Mouse (Mus musculus) MN1 (cell line): ENCODE measurements around the gene Icosl.
"Not testable (repeated sequence)": the region's sequence is repeated elsewhere in the genome, so short reads cannot be mapped to it uniquely, and the experiment has no call there.

Experiments
- DNase-seq: peaks from one replicate; pipeline ENCODE4 v3.0.0-alpha.2; 2016; ENCODE audit warnings: low spot score

The Icosl gene

DNA sequence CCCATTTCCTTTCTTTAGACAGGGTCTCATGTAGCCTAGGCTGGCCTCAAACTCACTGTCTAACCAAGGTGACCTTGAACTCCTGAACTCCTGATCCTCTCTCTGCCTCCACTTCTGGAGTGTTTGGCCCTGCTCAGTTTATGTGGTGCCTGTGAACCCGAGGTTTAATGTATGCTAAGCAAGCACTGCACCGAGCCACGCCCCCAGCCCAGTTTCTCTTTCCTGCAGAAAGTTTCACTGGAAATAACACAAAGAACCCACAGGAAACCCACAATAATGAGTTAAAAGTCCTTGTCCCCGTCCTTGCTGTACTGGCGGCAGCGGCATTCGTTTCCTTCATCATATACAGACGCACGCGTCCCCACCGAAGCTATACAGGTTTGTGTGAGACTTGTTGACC is 5.9 kb downstream of the Icosl start:
- DNase-seq, result no peak

DNA sequence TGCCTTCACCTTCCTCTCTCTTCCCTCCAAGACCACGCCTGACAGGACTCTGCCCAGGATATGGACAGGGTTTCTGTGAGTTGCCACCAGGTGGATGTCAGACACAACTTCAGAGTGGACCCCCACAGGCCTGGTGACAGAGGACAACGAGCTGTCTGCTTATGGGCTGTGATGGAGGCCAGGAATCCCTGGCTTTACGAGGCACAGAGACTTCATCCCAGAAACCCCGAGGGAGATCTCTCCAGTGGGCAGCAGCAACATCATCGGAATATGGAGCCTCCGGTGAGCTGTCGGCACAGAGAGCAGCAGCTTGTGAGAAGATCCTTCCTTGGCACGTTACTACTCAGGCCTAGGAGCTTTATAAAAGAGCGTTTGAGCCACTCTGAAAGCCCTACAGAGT is 8.8 kb downstream of the Icosl start:
- no peak for DNase-seq

DNA sequence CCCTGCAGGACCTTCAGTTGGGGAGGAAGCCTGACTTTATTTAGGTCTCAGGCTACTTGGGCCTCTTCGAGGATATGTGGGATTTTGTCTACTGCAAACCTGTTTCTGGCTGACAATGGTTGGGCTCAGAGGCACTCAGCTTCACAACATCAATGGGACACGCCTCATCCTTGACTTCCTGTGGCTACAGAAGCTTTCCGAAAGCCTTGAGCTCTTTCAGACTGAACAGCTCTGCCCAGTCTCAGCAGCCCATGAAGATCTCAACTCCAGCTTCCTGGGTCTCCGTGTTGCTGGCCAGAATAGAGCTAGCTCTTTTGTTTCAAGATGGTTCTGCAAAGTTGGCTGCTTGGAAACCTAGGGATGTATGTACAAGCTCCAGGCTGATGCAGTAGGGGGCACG is 9.2 kb downstream of the Icosl start:
- DNase-seq, result no peak

DNA sequence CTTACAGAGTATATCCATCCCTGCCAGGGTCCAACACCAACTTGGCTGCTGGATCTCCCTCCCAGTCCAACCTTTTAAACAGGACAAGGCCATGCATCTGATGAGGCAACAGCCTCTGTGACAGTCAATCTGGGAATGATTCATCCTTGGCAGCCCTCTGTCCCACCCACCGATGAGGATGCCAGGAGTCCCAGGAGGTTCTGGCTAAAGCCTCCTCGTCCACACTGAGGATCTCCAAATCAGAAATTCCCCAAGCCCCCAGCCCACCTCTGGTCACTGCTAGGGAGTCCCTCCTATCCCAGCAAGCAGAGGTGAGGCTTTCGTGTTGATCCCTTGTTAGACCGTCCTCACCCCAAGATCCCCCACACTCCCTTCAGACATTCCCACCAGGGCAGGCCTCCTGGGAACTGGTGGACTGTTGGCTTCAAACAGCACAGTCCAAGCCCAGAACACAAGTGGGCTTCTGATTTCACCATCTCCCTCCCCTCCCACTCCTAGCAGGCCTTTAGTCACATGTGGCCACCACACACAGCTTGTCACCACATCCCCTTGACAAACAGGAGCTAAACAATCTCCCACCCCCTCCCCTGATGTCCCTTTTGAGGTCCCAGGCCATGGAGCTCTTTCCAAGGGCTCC is 11.0 kb downstream of the Icosl start:
- peak; percentile 47 for DNase-seq

DNA sequence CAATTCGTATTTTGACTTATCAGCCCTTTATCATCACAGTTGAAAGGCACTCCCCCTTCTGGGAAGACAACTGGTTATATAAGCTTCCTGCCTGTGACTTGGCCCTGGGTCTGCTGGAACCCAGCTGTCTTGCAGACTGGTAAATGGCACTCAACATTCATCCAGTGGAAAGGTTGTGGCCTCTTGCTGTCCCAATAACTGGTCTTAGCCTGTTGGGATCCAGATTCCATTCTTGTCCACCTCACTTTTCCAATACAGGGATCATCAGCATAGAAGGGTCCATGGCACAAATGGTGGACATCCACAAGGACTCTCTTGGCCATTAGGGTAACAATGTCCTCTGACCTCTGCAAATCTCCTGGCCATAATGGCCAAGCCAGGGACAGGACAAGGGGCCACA is 15.0 kb downstream of the Icosl start:
- DNase-seq, result no peak

DNA sequence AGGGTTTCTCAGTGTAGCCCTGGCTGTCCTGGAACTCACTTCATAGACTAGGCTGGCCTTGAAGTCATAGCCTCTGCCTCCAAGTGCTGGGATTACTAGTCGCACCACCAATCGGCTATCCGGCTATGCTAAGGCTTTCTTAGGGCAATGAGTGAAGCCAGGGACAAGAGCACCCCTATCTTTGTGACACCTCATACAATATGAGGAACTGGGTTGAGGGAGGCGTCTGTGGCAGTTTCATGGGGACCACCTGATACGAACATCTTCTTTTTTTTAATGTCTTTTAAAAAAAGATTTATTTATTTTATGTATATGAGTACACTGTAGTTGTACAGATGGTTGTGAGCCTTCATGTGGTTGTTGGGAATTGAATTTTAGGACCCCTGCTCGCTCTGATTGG is 16.6 kb downstream of the Icosl start:
- no peak for DNase-seq

DNA sequence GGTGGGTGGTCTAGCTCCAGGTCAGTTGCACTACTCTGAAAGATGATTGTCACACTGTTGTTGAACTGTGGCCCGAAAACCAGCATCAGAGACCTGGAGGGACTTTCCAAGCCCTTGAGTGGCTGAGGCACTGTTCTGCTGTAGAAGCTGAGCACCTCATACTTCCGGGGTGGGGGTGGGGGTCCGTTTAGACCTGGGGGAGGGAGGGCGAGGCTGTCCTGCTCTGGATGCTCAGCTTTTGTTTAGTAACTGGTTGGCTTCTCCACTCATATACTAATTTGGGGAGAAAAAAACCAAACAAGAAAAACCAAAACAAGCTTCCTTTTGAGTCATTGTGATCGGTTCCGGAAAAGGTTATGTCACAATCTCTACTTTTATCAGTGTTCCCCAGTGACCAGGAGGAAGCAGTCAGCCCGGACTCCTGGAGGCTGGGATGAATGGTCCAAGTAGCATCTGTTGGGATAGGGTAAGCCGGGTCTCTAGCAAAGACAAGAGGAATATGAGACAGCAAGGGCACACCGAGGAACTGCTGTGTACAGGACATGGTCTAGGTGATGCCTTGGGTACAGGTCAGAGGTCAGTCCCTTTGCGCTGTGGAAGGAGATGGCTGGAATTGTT is 17.5 kb downstream of the Icosl start:
- DNase-seq, result no peak

DNA sequence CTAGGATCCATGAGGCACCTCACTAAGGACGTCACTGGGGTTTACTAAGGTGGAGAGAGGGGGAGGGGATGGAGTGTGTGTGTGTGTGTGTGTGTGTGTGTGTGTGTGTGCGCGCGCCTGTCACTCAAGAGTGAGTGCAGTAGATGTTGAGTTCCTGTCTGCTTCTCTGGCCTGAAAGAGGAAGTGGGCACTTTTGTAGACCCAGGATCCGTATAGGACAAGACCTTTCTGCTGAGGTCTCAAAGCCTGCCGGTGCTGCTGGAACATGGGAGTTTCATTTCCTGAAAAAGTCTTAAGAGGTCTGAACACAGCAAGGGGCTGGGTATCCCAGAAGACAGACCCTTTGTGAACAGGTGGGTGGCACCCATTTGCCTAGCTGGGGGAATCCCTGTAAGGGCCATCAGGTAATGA is 18.0 kb downstream of the Icosl start:
- DNase-seq, result no peak

DNA sequence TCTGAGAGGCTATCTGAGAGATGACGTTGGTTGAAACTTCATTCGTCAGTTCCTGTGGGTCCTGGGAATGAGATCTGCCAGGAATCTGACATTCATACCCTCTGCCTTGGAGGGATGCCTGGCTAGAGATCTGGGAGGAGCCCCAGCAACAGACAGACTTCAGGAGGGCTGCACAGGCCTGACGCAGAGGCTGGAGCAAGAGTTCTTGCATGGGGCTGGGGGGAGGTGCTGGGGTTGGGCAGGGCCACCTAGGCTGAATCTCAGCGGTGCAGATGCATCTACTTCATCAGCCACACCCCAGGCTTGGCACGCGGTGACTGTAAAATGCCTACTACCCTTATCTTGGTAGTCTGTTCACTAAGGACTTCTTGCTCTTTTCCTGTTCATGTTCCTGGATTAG is 21.1 kb downstream of the Icosl start:
- peak; percentile 69 for DNase-seq

DNA sequence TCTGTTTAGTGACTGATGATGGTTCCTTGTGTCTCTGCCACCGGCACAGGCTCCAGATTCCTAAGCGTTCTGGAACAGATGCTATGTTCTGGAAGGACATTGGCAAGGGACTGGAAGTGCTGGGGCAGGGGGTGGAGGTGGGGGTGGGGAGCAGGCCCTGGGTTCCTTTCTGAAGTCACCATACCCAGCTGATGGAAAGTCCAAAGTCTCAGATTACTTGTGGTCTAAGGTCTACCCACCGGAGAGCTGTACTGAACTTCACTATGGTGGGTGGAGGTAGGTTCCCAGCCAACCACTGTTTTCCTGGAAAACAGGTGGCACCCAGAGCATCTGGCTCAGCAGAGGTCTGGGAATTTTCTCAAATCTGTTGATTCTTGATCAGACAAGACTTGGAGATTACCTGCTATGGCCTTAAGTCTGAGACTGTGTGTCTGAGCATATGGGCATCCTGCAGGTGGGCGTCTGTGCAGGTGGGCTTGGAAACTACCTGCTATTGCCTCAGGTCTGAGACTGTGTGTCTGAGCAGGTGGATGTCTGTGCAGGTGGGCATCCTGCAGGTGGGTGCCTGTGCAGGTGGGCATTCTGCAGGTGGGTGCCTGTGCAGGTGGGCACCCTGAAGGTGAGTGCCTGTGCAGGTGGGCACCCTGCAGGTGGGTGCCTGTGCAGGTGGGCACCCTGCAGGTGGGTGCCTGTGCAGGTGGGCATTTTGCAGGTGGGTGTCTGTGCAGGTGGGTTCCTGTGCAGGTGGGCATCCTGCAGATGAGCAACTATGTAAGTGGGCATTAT is 21.8 kb downstream of the Icosl start:
- peak; percentile 29 for DNase-seq

DNA sequence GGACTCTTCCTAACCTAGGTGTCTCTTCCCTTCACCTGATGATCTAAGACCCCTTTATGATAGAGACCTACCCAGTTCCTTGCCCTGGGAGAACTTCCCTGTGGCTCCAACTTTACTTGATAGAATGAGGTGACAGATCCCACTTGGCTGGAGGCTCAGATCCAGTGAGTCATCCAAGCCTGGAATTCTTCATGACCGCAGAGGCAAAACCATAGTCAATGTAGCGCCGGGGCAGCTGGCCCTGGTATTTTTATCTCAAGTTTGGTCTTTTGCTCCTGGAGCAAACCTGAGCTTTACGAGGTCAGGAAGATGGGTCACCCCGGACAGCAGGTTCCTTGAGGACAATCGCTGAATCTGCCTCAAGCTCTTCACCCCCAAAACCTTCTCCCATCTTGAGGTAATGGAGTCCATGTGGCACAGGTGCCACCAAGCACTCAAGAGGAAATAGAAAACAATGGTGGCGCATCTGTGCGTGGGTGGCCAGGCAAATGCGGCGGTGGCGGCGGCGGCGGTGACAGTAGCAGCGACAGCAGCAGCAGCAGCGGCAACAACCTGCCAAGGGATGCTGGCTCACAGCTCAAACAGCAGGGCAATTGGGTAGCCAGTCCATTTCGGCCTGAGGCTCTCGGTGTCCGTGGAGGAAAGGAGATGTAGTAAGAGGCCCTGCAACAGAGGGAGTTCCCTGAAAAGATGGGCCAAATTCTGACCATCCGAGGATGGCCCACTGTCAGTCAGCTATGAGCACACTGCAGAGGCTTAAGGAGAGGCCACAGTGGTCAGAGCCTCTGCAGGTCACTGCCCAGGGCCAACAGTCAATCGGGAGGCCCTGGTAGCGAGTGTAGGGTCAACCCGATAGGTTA is 23.0 kb downstream of the Icosl start:
- DNase-seq, result peak; percentile 89

DNA sequence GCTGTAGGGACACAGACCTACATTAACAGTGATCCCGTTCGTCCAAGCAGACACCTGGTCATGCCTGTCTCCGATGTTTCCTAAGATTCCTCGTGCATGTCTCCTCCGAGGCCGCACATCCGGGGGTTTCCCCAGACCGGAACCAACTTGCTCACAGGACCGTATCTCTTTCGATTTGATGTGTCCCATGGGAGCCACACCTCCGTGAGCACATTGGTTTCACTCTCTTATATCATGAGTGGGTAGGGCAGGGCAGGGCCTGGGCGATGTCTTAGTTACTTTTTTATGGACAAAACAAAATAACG is 23.6 kb downstream of the Icosl start:
- DNase-seq, result peak; percentile 89

DNA sequence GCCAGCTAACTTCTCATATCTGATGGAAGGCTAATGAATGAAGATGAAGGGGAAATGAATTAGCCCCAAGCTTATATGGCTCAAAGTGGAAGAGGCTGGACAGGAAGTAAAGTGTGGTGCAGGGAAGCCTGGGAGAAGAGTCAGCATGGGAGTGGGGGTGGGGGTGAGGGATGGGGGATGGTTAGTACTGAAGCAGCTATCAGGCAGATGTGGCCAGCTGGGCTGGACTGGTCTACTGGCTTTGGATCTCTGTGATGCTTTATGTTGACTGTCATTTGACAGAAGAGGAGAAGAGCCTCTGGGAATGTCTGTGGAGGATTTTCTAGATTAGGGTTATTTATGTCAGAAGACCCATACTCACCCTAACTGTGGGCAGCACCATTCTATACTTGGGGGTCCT is 26.1 kb downstream of the Icosl start:
- DNase-seq, result no peak

DNA sequence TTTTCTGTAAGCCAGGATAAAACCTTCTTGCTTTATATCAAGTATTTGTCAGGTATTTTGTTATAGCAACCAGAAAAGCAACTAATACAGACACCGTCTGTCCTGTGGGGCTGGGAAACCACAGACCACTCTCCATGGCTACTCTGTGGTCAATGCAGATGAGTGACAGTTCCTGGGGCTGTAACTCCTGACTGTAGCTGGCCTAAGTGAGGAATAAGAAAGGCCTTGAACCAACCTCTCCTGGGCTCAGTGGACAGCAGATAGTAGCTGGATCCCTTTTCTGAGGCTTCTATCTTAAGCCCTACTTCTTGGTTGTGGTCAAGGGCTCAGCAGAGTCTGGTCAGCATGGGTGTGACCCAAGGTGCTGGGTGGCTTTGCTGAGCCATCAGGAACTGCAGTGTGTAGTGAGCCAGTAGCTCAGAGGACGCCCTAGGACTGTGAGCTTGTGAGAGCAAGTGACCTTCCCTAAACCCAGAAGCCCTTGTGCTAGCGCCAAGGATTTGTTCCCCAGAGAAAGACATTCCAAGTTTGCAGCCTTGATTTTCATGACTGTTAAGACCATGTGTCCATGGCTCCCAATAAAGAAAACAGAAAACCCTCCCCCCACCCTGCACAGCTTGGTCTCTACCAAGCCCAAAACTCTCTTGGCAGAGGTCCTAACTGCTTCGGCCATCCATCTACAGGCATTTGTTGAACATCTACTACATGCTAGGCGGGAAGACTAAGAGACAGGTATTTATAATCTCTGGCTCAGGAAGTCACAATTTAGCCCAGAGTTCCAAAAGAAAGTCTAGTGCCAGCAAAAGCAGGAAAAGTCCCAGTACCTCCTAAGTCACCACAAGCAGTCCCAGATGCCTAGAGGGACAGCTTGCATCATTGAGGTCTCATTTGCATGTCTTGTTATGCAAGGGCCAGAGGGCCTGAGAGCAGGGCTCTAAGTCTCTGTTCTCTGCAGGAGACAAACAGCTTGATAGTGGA is 27.1 kb downstream of the Icosl start:
- DNase-seq, result no peak

DNA sequence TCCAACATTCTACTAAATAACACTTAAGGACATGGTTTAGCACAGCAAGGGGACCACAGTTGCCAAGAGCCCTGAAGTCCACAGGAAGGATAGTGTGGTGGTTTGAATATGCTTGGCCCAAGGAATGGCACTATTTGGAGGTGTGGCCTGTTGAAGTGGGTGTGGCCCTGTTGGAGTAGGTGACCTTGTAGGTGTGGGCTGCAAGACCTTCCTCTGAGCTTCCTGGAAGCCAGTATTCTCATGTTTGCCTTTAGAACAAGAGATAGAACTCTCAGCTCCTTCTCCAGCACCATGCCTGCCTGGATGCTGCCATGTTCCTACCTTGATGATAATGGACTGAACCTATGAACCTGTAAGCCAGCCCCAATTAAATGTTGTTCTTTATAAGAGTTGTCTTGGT is 30.8 kb downstream of the Icosl start:
- DNase-seq, result not testable (repeated sequence)

DNA sequence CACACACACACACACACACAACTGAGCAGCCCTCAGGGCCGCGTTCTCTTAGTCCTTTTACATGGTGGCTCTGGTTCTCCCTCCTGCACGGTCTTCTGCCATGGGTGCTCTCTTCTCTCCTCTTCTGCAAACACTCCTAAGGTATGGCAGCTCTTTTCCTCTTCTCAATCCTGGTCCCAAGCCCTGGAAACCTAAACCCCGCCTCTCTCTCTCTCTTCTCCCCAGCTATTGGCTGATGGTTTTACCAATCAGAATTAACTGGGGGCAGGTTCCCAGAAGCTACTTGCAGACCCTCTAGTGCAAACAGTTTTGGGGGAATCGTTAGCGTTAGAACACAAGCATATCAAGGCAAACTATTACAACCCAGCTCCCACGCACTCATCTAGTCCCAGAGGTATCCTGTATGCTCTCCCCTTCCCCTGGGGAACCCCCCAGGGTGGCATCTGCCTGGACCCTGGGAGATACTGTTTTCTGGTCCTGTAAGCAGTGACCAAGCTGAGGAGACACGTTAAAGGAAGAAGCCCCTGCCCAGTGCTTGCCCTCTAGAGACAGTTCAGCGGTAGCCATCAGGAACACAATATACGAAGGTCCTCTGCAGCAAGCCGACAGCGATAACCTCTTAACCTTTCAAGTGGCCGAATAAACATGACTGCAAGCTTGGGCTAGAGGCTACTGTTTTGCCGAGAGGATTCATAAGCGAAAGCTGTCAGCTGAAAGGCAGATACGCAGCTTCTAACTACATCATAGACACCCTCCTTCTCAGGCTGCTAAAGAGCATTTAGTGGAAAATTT is 32.1 kb downstream of the Icosl start:
- DNase-seq, result no peak

DNA sequence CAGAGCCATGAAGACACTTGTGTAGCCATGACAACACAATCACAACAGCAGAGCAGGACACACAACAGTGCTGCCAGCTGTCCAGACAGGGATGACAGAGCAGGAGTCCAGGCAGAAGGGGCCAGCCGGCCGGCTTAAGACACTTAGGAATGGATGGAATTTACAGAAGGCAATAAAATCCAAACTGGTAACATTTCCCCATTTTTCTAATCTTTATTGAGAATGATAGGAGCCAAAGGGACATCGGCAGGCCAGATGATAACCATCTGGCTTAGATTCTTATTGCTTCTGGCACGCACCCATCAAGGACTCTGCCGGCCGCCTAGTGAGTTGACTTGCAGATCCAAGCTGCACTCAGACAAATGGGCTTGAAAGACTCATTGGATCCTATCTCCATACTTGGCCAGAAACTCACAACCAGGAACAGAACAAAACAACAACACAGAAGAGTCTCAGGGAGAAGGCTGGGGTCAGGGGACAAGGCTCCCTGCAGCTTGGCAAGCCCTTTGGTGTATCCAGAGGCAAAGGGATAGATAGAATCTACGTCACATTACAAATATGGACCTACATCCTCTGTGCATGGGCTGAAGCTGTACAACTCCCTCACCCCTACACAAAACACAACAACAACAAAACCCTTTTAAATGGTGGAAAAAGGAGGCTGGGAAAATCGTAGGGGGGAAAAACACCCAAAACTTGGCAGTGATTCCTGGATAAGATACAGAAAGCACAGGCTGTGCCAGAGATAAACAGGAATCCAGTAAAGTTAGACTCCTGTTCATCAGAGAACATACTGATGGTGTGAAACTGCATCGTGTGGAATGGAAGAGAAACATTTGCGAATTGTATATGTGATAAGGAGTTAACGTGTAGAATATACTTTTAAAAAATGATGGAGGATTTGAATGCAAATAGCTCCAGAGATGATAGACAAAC is 35.7 kb downstream of the Icosl start:
- peak; percentile 46 for DNase-seq

DNA sequence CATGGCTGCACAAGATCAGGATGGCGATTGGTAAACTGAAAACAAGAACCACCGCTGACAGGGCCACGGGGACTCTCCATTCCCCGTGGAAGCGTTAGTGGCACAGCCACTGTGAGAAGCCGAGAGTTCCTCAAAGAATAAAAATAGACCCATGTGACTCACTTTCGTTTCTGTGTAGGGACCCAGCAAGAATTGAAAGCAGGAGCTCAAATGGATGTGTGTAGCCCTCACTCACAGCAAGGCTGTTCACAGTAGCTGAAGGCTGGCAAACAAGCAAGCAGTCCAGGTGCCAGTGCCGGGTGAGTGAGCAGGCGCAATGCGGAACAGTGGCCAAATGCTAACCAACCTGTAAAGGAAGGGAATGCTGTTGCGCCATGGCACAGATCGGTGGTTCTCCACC is 36.4 kb downstream of the Icosl start:
- no peak for DNase-seq

DNA sequence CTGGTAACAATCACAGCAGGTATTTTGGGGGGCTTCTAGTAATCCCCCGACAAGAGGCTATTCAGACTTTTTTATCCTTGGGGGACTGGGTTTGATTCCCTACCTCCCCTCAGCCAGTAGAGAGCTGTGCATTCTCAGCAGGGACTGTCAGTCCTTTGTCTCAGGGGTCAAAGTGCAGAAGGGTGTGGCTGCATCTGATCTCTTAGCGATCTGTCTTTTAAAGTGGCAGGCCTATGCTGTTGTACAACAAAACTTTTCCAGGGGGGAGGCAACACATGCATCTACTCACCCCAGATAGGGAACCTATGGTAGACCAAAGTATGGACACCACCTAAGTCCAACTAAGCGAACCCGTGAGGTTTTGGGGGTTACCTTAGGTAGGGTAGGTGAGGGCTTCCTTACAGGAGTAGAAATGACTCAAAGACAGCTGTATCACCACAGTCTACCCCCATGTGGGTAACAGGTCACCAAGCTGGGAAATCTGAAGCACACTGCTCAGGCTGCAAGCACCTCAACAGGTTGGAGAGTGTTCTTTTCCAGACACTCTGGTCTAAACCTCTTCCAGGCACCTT is 45.5 kb downstream of the Icosl start:
- no peak for DNase-seq
